Mouse (Mus musculus): ENCODE data around the gene Coq10a. TPM values are rescaled to one million over a fixed set of nuclear protein-coding genes. Genes with fewer than 3 reads are reported as not detected.

Gene Coq10a
- 32.0 TPM for polyA plus RNA-seq (2017; shearing (Covaris generic))

GRCm38 (mm10) chr10:128368402-128369217, at the start of gene Coq10a:
TSS of gene Coq10a (minus strand) at chr10:128368997.

GRCm38 (mm10) chr10:128411211-128412054, 42.6 kb upstream of the Coq10a start, which contains the start of the genes Nabp2 and Rnf41:
TSS of gene Nabp2 (minus strand) at chr10:128411492.
TSS of gene Rnf41 (plus strand) at chr10:128411657.

DNA sequence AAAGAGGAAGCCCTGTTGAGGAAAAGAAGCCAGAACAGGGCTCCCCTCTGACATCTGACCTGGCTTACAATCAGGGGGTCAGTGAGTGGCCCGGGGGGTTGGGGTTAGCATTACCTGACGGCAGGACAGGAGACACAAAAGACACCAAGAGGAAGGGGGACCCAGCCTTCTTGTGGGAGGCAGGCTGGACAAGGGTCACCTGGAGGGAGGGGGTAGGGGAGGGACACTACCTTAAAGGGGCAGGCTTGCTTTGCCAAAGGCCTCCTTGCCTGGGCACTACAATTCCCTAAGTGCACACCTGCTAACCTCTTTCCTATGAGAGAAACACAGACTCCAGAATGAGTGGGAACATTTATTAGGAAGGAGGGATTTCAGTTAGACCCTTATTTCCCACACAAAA, 32.3 kb upstream of the Coq10a start, which contains the start of gene Slc39a5:
Gene Slc39a5 (minus strand): TSS at position 174 of the 400 bp plus-strand sequence.

DNA sequence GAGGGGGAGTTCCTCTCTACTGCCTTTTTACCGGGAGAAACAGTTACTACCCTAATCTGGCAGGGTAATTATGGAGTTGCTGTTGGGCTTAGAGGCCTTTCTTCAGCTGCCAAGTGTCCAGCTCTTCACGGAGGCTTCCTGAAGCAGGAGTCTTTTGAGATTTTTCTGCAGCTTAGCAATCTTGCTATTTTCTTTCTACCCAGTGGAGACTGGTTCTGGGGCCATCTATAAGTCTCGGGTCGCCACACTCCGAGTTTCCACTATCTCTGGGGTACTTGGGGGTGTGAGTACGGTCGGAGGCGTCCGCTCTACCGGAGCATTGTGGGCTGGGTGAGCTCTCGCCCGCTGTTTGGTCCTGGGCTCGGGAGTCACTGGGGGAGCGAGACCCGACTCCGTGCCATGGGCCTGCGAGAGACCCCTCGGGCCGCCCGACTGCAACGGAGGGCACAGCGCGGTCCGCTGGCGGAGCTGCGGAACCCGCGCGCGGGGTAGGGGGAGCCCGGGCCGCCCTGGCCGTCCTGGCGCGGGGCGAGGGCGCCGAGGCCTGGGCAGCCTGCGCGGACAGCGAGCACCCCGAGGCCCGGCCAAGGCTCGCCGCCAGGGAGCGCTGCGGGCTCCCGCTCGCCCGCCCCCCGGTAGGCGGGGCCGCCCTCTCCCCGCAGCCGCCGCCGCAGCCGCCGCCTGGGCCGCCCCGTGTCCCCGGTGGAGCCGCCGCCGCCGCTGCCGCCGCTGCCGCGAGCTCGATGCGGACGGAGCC, 7.8 kb upstream of the Coq10a start, which contains the start of gene Ankrd52:
Gene Ankrd52 (plus strand): TSS at position 661 of the 757 bp plus-strand sequence.

DNA sequence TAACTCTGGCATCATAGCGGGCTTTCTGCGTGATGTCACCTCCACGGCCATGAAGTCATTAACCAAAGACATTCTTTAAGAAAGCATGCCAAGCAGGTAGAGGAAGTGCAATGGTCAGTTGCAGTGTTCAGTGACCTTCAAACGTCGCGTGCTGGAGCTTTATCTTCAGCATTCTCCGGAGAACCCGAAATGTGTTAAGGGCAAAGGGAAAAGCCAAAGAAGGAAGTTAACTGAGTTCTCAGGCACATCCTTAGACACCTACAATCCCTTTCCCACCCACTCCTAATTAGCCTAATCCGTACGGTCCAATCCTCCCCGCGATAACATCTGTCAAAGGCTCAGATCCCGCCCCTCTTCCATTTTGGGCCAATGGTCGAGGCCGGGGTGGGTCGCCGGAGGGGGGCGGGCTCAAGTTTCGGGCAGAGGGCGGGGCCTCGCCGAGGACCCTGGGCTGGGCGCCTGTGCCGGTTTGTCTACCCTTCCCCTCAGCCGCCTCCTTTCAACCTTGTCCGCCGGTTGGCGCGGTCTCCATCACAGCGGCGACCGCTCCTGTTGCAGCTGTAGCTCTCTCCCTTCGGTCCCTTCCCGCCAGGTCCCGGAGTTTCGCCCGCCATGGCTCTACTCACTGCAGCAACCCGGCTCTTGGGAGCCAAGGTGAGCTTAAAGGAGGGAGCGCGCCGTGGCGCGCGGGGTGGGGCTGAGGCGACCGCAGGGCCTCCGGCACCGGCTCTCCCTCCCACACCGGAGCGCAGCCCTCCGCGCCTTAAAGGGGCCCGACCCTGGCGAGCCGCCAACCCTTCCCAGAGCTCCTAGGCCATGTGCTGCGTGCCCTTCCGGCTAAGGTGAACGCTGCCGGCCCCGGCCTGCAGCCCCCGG, 31.3 kb downstream of the Coq10a start, which contains the start of gene Cs:
Gene Cs (plus strand): TSS at position 429 of the 876 bp plus-strand sequence.

GRCm38 (mm10) chr10:128322141-128323108, 46.4 kb downstream of the Coq10a start, which contains the start of gene Cnpy2:
TSS of gene Cnpy2 (plus strand) at chr10:128322459.

Other genes starting within 250 kb of the Coq10a start
- gene Rbms2, start 188.7 kb downstream of the Coq10a start, polyA plus RNA-seq (2017; shearing (Covaris generic)) = 32.2 TPM
- gene Gls2, start 174.5 kb downstream of the Coq10a start, polyA plus RNA-seq (2017; shearing (Covaris generic)) = 2.5 TPM
- 14.4 TPM for gene Spryd4, start 157.2 kb downstream of the Coq10a start, polyA plus RNA-seq (2017; shearing (Covaris generic))
- not detected for gene Mip, start 143.2 kb downstream of the Coq10a start, polyA plus RNA-seq (2017; shearing (Covaris generic))
- 11.1 TPM for gene Timeless, start 136.9 kb downstream of the Coq10a start, polyA plus RNA-seq (2017; shearing (Covaris generic))
- gene Apon, start 114.9 kb downstream of the Coq10a start, polyA plus RNA-seq (2017; shearing (Covaris generic)) = not detected
- gene Apof, start 100.3 kb downstream of the Coq10a start, polyA plus RNA-seq (2017; shearing (Covaris generic)) = 0.30 TPM
- gene Stat2, start 98.4 kb downstream of the Coq10a start, polyA plus RNA-seq (2017; shearing (Covaris generic)) = 32.4 TPM
- 0.51 TPM for gene Il23a, start 70.2 kb downstream of the Coq10a start, polyA plus RNA-seq (2017; shearing (Covaris generic))
- gene Pan2, start 65.7 kb downstream of the Coq10a start, polyA plus RNA-seq (2017; shearing (Covaris generic)) = 35.2 TPM
- gene Cnpy2, start 46.5 kb downstream of the Coq10a start, polyA plus RNA-seq (2017; shearing (Covaris generic)) = 24.1 TPM
- gene Cs, start 31.3 kb downstream of the Coq10a start, polyA plus RNA-seq (2017; shearing (Covaris generic)) = 107 TPM
- gene Ankrd52, start 8.1 kb upstream of the Coq10a start, polyA plus RNA-seq (2017; shearing (Covaris generic)) = 3.4 TPM
- 0.74 TPM for gene Slc39a5, start 32.2 kb upstream of the Coq10a start, polyA plus RNA-seq (2017; shearing (Covaris generic))
- 55.5 TPM for gene Nabp2, start 42.5 kb upstream of the Coq10a start, polyA plus RNA-seq (2017; shearing (Covaris generic))
- gene Rnf41, start 42.7 kb upstream of the Coq10a start, polyA plus RNA-seq (2017; shearing (Covaris generic)) = 21.2 TPM
- gene Smarcc2, start 90.3 kb upstream of the Coq10a start, polyA plus RNA-seq (2017; shearing (Covaris generic)) = 79.3 TPM
- gene Myl6, start 125.1 kb upstream of the Coq10a start, polyA plus RNA-seq (2017; shearing (Covaris generic)) = 1,223 TPM
- gene Myl6b, start 129.7 kb upstream of the Coq10a start, polyA plus RNA-seq (2017; shearing (Covaris generic)) = 2.7 TPM
- gene Esyt1, start 156.9 kb upstream of the Coq10a start, polyA plus RNA-seq (2017; shearing (Covaris generic)) = 300 TPM
- gene Zc3h10, start 178.8 kb upstream of the Coq10a start, polyA plus RNA-seq (2017; shearing (Covaris generic)) = 38.5 TPM
- gene Rpl41, start 180.3 kb upstream of the Coq10a start, polyA plus RNA-seq (2017; shearing (Covaris generic)) = 2,513 TPM
- gene Pa2g4, start 197.0 kb upstream of the Coq10a start, polyA plus RNA-seq (2017; shearing (Covaris generic)) = 19.5 TPM
- 1.8 TPM for gene Erbb3, start 220.7 kb upstream of the Coq10a start, polyA plus RNA-seq (2017; shearing (Covaris generic))